Mouse (Mus musculus): ENCODE measurements around the gene Hils1. TPM values are rescaled to one million over a fixed set of nuclear protein-coding genes. Genes with fewer than 3 reads are reported as not detected.

The Hils1 gene
- polyA plus RNA-seq, 1 experiment from 2014 or later: not detected

DNA sequence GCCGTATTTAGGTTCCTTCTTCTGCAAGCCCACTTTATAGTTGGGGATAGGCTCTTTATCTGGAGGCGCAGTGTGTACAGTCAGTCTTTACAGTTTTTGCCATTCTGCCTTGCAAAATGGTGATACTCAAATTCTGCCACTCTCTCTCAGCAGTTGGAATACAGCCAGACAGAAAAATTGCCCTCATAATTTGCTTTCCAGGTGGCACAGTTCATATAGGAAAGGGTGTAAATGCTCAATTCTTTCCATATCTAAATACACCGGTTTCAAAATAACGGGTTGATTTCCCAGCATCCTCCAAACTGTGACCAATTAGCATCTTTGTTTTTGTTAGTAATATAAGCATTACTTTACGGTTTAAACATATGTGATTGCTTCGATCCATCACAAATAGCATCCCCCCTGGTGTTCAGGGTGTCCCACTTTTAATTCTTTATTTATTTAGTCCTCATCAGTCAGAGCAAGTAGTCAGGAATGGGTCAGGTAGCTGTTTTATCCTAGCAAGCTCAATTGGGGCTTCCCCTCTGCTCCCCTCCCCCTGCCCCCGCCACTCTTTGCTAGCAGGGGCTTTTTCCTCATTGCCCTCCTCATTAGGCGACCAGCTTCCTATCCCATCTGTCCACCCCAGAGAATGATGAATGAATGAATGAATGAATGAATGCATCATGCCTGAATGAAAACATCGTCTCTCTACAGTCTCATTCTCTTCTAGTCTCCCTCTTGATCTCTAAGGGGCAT, 11.0 kb downstream of the Hils1 start:
- peak overlapping the region; percentile 27; the same call in 1 of the 2 replicates for H3K4me3 ChIP-seq
- no peaks in the 10 kb centered on the region for H3K9me3 ChIP-seq (replicated peaks)
- peaks cover 21% of the 10 kb centered on the region for H3K4me1 ChIP-seq
- H3K27me3 ChIP-seq: no peaks in the 10 kb centered on the region
- peak overlapping the region; percentile 53 for H3K4me2 ChIP-seq
- no peaks in the 10 kb centered on the region for H3K36me3 ChIP-seq (ENCODE audit: poor library complexity, severe bottlenecking)
- 36% methylated on average over 9 of the region's 9 CpGs for WGBS
- H3K9ac ChIP-seq: peak overlapping the region; percentile 63
- ATAC-seq: peak; percentile 74
- H3K27ac ChIP-seq: peak overlapping the region; percentile 93

- under 1% methylated on average over 20 of the region's 20 CpGs for WGBS
- H3K4me3 ChIP-seq: peak overlapping the region; percentile 27
- H3K4me1 ChIP-seq: peaks cover 21% of the 10 kb centered on the region
- no peaks in the 10 kb centered on the region for H3K9me3 ChIP-seq (replicated peaks)
- peak overlapping the region; percentile 63 for H3K9ac ChIP-seq
- ATAC-seq: peak; percentile 95
- peak overlapping the region; percentile 93 for H3K27ac ChIP-seq
- H3K27me3 ChIP-seq: no peaks in the 10 kb centered on the region
- H3K36me3 ChIP-seq (ENCODE audit: poor library complexity, severe bottlenecking): no peaks in the 10 kb centered on the region
- peak overlapping the region; percentile 53 for H3K4me2 ChIP-seq
Observed at GRCm38 (mm10) chr11:94978947-94979346, 11.6 kb downstream of the Hils1 start.

DNA sequence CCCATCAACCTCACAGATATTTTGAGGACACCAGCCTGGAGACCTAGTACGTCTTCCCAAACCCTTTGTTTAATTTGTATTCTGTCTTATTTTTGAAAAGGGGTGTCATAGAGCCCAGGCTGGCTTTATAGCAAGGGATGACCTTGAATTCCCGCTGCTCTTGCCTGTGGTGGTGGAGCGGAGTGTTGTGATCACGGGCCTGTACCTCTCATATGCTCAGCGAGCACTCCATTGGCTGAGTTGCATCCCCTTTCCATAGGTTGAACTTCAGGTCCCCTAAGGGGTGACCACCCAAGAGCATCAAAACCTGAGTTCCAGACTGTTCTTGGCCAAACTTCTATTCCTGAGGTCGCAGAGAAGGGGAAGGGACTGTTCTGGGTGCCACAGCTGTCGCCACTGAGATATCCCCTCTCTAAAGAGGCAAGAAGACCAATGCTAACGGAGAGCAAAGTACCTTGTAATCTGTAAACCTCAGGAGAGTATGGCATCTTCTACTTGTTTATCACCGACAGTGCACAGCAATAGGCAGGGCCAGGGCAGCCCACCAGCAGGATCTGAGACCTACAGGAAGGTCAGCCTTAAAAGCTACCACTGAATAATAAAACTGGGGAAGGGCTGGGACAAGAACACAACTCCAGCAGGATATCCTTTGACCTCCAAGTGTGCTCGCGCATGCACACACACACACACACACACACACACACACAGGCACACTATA, 12.2 kb downstream of the Hils1 start:
- Histone ChIP-seq H3K27ac (peak overlapping the region; percentile 93; the same call in 1 of the 2 replicates), H3K4me2 (peak overlapping the region; percentile 53), H3K36me3 (ENCODE audit: poor library complexity, severe bottlenecking) (no peaks in the 10 kb centered on the region), H3K4me1 (peaks cover 21% of the 10 kb centered on the region), H3K9ac (peak overlapping the region; percentile 48), H3K4me3 (peak overlapping the region; percentile 27), H3K27me3 (no peaks in the 10 kb centered on the region), H3K9me3 (replicated peaks) (no peaks in the 10 kb centered on the region)
- peak; percentile 7 for ATAC-seq
- 71% methylated on average over 11 of the region's 11 CpGs for WGBS

DNA sequence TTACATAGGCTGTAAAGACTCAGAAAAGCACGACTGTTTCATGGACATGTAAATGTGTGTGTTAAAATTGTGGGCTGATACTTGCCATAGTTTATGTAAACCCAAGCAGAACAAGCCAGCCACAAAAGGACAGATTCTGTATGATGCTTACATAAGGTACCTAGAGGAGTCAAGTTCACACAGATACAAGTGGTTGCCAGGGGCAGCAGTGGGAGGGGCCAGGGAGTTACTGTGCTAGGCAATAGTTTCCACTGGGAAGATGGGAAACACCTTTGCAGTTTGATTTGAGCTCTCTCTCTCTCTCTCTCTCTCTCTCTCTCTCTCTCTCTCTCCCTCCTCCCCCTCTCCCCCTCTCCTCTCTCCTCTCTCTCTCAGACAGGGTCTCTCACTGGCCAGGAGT, 17.7 kb downstream of the Hils1 start:
- 59% methylated on average over 1 of the region's 1 CpGs for WGBS
- Histone ChIP-seq H3K4me1 (peaks cover 27% of the 10 kb centered on the region), H3K36me3 (ENCODE audit: poor library complexity, severe bottlenecking) (no peaks in the 10 kb centered on the region), H3K27me3 (no peaks in the 10 kb centered on the region), H3K4me2 (no peak overlapping the region), H3K27ac (no peak overlapping the region), H3K9me3 (replicated peaks) (no peaks in the 10 kb centered on the region), H3K4me3 (no peak overlapping the region), H3K9ac (no peak overlapping the region)
- ATAC-seq: no peak

DNA sequence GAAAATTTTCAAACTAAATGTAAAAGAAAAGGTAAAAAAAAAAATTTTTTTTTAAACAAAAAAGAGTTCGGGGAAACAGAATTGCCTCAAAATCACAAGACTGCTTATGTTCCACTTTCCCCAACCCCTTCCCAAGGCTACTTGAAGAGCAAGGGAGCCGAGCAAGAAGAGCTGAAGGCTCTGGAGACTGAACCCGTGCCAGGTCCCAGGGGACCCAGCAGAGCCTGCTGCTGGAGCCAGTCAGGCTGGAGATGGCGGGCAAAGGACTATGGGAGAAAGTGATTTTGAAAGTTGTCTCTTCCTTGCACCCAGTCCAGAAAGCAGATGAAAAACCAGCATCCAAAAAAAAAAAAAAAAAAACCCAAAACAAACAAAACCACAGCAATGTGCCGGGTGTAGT, 18.4 kb downstream of the Hils1 start:
- no peak for ATAC-seq
- 83% methylated on average over 5 of the region's 5 CpGs for WGBS
- Histone ChIP-seq H3K9me3 (replicated peaks) (no peaks in the 10 kb centered on the region), H3K4me2 (no peak overlapping the region), H3K4me1 (peaks cover 32% of the 10 kb centered on the region), H3K27ac (no peak overlapping the region), H3K36me3 (ENCODE audit: poor library complexity, severe bottlenecking) (no peaks in the 10 kb centered on the region), H3K4me3 (no peak overlapping the region), H3K9ac (no peak overlapping the region), H3K27me3 (no peaks in the 10 kb centered on the region)

GRCm38 (mm10) chr11:94986435-94986834, 19.0 kb downstream of the Hils1 start:
- H3K4me3 ChIP-seq: no peak overlapping the region
- whole genome bisulfite sequencing: 75% methylated on average over 2 of the region's 2 CpGs
- H3K27me3 ChIP-seq: no peaks in the 10 kb centered on the region
- H3K27ac ChIP-seq: no peak overlapping the region
- no peaks in the 10 kb centered on the region for H3K9me3 ChIP-seq (replicated peaks)
- H3K4me1 ChIP-seq: peaks cover 32% of the 10 kb centered on the region
- H3K9ac ChIP-seq: no peak overlapping the region
- no peak for ATAC-seq
- no peak overlapping the region for H3K4me2 ChIP-seq
- no peaks in the 10 kb centered on the region for H3K36me3 ChIP-seq (ENCODE audit: poor library complexity, severe bottlenecking)

GRCm38 (mm10) chr11:94987341-94987740, 19.9 kb downstream of the Hils1 start:
- Histone ChIP-seq H3K4me1 (peaks cover 38% of the 10 kb centered on the region), H3K9ac (no peak overlapping the region), H3K27ac (no peak overlapping the region), H3K9me3 (replicated peaks) (no peaks in the 10 kb centered on the region), H3K4me2 (no peak overlapping the region), H3K4me3 (no peak overlapping the region), H3K27me3 (no peaks in the 10 kb centered on the region), H3K36me3 (ENCODE audit: poor library complexity, severe bottlenecking) (no peaks in the 10 kb centered on the region)
- 57% methylated on average over 6 of the region's 6 CpGs for WGBS
- no peak for ATAC-seq

- H3K4me1 ChIP-seq: peaks cover 43% of the 10 kb centered on the region
- H3K27me3 ChIP-seq: no peaks in the 10 kb centered on the region
- no peak overlapping the region for H3K4me2 ChIP-seq
Observed at GRCm38 (mm10) chr11:94987851-94988250, 20.5 kb downstream of the Hils1 start.

DNA sequence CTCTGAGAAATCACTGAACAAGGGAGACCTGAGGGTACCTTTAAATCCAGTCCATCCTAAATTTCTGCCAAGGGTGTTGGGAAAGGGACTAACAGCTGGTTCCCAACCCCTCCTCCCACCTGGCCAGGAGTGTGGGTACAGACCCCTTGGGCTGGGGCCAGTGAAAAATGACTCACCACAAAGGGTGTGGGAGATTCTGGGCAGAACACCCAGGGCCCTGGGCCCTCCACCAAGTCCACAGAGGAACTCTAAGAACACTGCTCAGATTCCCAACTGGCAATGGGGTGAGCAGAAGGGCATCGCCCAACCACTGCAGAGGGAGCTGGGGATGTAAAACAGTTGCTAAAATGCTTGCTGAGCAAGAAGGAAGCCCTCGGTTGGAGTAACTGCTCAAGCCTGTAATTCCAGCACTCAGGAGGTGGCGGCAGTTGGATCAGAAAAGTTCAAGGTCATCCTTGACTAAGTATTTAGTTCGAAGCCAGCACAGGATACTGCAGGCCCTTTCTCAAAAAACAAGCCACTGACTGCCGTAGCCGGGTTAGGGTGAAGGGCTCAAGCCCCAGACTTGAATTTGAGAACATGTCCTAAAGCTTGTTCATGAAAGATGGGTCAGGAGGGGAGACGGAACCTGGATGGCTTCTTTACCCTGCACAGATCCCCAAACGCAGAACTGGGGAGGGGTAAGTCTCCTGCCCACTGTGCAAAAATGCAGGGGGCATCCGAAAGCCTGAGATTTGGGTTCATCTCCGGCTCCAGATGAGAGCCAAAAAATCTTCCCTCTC, 21.6 kb downstream of the Hils1 start:
- Histone ChIP-seq H3K4me3 (peak overlapping the region; percentile 91), H3K4me2 (peak overlapping the region; percentile 100), H3K36me3 (ENCODE audit: poor library complexity, severe bottlenecking) (no peaks in the 10 kb centered on the region), H3K27ac (peak overlapping the region; percentile 92), H3K9ac (peak overlapping the region; percentile 95), H3K4me1 (peaks cover 54% of the 10 kb centered on the region), H3K27me3 (no peaks in the 10 kb centered on the region), H3K9me3 (replicated peaks) (no peaks in the 10 kb centered on the region)
- 19% methylated on average over 10 of the region's 10 CpGs for WGBS
- ATAC-seq: no peak

More at GRCm38 (mm10) chr11:94987851-94988250, 20.5 kb downstream of the Hils1 start:
- Histone ChIP-seq H3K27ac (no peak overlapping the region), H3K9ac (no peak overlapping the region), H3K36me3 (ENCODE audit: poor library complexity, severe bottlenecking) (no peaks in the 10 kb centered on the region), H3K9me3 (replicated peaks) (no peaks in the 10 kb centered on the region), H3K4me3 (no peak overlapping the region)
- WGBS: 81% methylated on average over 8 of the region's 8 CpGs
- ATAC-seq: no peak

DNA sequence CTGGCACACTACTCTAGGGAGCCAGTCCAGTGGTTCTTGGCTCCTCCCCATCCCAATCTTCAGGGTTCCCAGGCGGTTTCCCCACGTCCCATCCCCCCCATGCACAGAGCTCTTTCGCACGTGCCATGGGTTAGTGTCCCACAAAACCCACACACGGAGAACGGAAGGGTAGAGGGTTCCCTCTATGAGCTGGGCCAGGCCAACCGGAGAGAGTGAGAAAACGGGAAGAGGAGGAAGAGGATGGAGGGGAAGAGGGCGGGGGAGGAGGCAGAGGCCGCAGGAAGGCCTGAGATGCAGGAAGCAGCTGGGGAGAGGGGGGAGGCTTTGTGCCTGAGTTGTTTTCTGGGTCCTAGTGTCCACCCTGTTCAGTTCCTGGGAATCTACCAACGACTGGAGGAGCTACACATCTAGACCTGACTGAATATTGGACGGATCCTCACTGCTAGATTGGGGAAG, 22.2 kb downstream of the Hils1 start:
- peaks cover 60% of the 10 kb centered on the region for H3K4me1 ChIP-seq
- peak overlapping the region; percentile 91 for H3K4me3 ChIP-seq
- ATAC-seq: peak; percentile 72
- under 1% methylated on average over 12 of the region's 12 CpGs for WGBS
- H3K4me2 ChIP-seq: peak overlapping the region; percentile 100
- H3K9me3 ChIP-seq (replicated peaks): no peaks in the 10 kb centered on the region
- H3K9ac ChIP-seq: peak overlapping the region; percentile 95
- peak overlapping the region; percentile 92 for H3K27ac ChIP-seq
- no peaks in the 10 kb centered on the region for H3K36me3 ChIP-seq (ENCODE audit: poor library complexity, severe bottlenecking)
- no peaks in the 10 kb centered on the region for H3K27me3 ChIP-seq

DNA sequence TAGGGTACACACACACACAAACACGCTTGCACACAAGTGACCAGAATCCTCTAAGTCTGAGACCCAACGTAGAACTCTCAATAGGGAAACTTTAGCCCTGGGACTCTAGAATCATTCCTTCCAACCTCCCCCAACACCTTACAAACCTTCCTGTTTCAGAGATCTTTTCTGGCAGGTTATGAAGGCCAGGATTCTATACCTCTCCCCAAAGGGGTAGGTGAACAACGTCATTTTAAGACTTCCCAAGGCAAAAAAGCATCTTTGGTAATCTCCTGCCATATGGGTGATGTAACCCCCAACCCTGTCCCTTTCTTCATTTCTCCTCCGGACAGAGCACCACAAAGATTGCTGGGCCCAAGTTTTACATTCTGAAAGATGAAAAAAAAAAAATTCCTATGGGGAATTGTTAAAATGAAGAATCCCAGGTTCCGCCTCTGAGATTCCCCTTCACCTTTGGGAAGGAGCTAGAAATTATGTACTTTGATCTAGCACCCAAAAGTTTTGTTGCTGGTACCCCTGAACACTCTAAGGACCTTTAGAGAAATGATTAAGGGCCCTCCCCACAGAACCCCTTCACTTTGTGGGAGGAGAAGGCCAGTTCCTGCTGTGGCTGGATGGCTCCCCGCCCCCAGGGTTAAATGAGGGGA, 22.8 kb downstream of the Hils1 start:
- 44% methylated on average over 6 of the region's 6 CpGs for WGBS
- Histone ChIP-seq H3K4me1 (peaks cover 67% of the 10 kb centered on the region), H3K27me3 (no peaks in the 10 kb centered on the region), H3K9ac (peak overlapping the region; percentile 95), H3K27ac (peak overlapping the region; percentile 92), H3K4me2 (peak overlapping the region; percentile 100), H3K36me3 (ENCODE audit: poor library complexity, severe bottlenecking) (0 out of 2 replicates have a peak, but pooled peaks cover 5% of the 10 kb centered on the region), H3K4me3 (peak overlapping the region; percentile 91), H3K9me3 (replicated peaks) (no peaks in the 10 kb centered on the region)
- no peak for ATAC-seq

Data from forebrain, embryonic 13.5 days (tissue).